Mouse (Mus musculus) v-Abl transformed pro-B cells (cell line): ENCODE results near the gene Gnl1.

Experiments
- in situ Hi-C, 2 experiments: fragments of 400-800 bp; cut with MboI; formaldehyde crosslinking; loops; one replicate each; pipeline ENCODE4 v1.15.1; 2025; ENCODE audit not compliant: unreplicated experiment in 2 of 2

The Gnl1 gene

GRCm38 (mm10) chr17:36020191-36021073 lies 40.8 kb downstream of the Gnl1 start, which contains the start of gene H2-T24:
H2-T24 (minus strand) TSS chr17:36020560.
- in situ Hi-C loops, result no loop called here

- in situ Hi-C loops, result no loop called here
Measured at GRCm38 (mm10) chr17:36021309-36021708, 41.7 kb downstream of the Gnl1 start.

GRCm38 (mm10) chr17:36022098-36022497 lies 42.4 kb downstream of the Gnl1 start:
- in situ Hi-C loops, result no loop called here

- in situ Hi-C loops, result no loop called here
Measured at GRCm38 (mm10) chr17:36022922-36023321, 43.3 kb downstream of the Gnl1 start.

- in situ Hi-C loops, result no loop called here
Measured at GRCm38 (mm10) chr17:36023710-36024654, 44.3 kb downstream of the Gnl1 start.

GRCm38 (mm10) chr17:36025197-36025596 lies 45.5 kb downstream of the Gnl1 start:
- in situ Hi-C loops, result no loop called here

- in situ Hi-C loops, result no loop called here
Measured at GRCm38 (mm10) chr17:36025901-36026300, 46.2 kb downstream of the Gnl1 start.

- in situ Hi-C loops, result no loop called here
Measured at GRCm38 (mm10) chr17:36027663-36028062, 48.0 kb downstream of the Gnl1 start.

GRCm38 (mm10) chr17:36028879-36029619 lies 49.4 kb downstream of the Gnl1 start:
- in situ Hi-C loops, result no loop called here

- in situ Hi-C loops, result loop anchor here (10.0 kb wide), 1 partner anchor 165 kb away; the partner anchor contains the start of gene H2-T3 (in 2 of the 2)
Measured at GRCm38 (mm10) chr17:36030046-36030702, 50.5 kb downstream of the Gnl1 start.

- in situ Hi-C loops, result loop anchor here (10.0 kb wide), 1 partner anchor 164 kb away; the partner anchor contains the start of gene H2-T3 (in 2 of the 2)
Measured at GRCm38 (mm10) chr17:36030703-36031582, 51.3 kb downstream of the Gnl1 start.

- in situ Hi-C loops, result loop anchor here (10.0 kb wide), 1 partner anchor 163 kb away; the partner anchor contains the start of gene H2-T3 (in 2 of the 2)
Measured at GRCm38 (mm10) chr17:36031583-36032331, 52.1 kb downstream of the Gnl1 start.

- in situ Hi-C loops, result loop anchor here (10.0 kb wide), 1 partner anchor 162 kb away; the partner anchor contains the start of gene H2-T3 (in 2 of the 2)
Measured at GRCm38 (mm10) chr17:36032351-36032875, 52.8 kb downstream of the Gnl1 start, which contains the start of gene H2-T23. H2-T23 (minus strand) TSS chr17:36032855.

GRCm38 (mm10) chr17:36034524-36034923 lies 54.9 kb downstream of the Gnl1 start:
- in situ Hi-C loops, result loop anchor here (10.0 kb wide), 1 partner anchor 160 kb away; the partner anchor contains the start of gene H2-T3 (in 2 of the 2)

GRCm38 (mm10) chr17:36035010-36035638 lies 55.5 kb downstream of the Gnl1 start:
- in situ Hi-C loops, result loop anchor here (10.0 kb wide), 1 partner anchor 160 kb away; the partner anchor contains the start of gene H2-T3 (in 2 of the 2)

GRCm38 (mm10) chr17:36036126-36036525 lies 56.5 kb downstream of the Gnl1 start:
- in situ Hi-C loops, result loop anchor here (10.0 kb wide), 1 partner anchor 159 kb away; the partner anchor contains the start of gene H2-T3 (in 2 of the 2)
